Mouse (Mus musculus) left cerebral cortex, adult 11 months (tissue): Measurements from ENCODE around the gene Lypd5.
A peak's percentile ranks its signal among the peaks of the same experiment; 100 is the strongest.

Experiments used
- DNase-seq: peaks from one replicate; pipeline ENCODE4 v3.0.0; 2022; ENCODE audit warnings: low spot score

The Lypd5 gene

DNA sequence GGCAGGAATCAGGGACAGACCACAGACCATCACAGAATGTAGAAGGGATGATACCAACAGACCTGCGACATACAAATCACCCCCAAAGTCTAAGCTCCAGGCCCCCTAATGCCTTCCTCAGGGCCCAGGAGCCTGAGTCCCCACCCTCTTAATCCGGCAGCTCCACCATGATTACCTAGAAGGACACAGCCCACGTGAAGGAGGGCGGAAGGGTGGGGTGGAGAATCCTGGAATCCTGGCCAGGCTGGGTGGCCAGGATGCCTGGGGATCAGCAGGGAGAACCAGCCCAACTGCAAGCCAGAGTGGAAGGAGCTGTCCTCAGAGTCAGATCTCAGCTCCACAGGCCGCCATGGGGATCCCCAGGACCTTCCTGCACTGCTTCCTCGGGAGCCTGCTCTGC lies at the start of gene Lypd5:
TSS of gene Lypd5 (plus strand) at position 301 of the 400 bp plus-strand sequence.
- no peak for DNase-seq

GRCm38 (mm10) chr7:24299823-24300481 lies 49.0 kb upstream of the Lypd5 start:
- no peak for DNase-seq

DNA sequence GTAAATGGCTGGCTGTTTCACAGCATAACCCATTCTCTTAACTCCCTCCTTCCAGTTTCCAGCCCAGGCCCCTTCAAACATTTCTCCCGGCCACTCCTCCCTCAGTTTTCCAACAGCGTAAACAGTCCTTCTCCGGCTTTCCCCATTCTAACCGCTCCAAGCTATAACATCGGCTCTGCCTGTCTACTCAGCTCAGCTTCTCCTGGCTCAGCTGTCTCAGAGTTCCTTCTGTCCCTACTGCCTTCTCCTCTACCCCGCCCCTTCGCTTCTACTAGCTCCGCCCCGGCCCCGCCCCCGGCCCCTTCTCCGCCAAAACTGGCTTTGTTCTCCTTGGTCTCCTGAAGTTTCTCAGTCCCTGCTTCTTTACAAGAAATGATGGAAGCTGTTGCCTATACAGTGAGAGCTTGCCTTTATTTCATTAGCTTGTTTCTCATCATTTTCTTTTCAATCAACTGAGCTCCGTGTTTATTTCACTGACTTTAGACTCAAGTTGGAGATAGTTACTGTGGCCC lies 48.2 kb upstream of the Lypd5 start, which contains the start of gene Zfp61:
TSS of gene Zfp61 (minus strand) at position 462 of the 512 bp plus-strand sequence.
- DNase-seq: no peak

GRCm38 (mm10) chr7:24315726-24316566 lies 33.0 kb upstream of the Lypd5 start:
- DNase-seq: no peak

- DNase-seq: peak; percentile 95
Observed at GRCm38 (mm10) chr7:24316567-24317092, 32.4 kb upstream of the Lypd5 start, which contains the start of gene Zfp94. TSS of gene Zfp94 (minus strand) at chr7:24316666.

DNA sequence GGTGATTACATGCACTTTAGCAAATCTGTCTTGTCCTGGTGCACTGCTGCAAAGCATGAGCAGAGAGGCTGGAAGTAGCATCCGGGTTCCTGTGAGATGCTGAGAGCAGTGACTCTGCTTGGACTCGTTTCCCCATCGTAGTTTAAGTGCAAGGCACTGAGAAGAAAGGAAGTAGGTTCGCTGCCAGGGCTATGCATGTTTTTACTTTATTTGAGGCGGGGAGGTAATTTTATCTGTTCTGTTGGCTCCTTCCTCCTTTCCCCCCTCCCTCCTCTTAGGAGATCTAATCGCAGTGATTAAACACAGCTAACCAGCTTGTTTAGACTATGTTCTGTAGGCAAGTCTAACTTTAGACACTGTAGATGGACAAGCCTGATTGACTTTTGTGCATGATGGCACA lies 30.1 kb upstream of the Lypd5 start:
- no peak for DNase-seq

DNA sequence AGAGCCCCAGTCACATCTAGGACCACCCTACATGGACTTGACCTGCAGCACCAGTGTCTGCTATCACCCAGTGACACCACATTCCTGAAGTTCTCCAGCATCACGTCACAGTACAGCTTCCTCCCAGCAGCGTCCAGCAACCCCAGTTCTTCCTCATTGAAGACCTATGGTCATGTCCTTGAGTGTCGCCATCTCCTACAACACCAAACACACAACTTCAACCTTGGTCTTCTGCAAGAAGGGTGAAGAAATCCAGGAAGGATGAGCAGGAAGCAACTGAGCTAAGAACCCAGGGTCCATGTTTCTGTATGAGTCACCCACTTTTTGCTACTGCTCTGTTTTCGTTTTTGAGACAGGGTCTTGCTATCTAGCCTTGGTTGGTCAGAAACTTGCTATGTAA lies 26.4 kb upstream of the Lypd5 start:
- no peak for DNase-seq

DNA sequence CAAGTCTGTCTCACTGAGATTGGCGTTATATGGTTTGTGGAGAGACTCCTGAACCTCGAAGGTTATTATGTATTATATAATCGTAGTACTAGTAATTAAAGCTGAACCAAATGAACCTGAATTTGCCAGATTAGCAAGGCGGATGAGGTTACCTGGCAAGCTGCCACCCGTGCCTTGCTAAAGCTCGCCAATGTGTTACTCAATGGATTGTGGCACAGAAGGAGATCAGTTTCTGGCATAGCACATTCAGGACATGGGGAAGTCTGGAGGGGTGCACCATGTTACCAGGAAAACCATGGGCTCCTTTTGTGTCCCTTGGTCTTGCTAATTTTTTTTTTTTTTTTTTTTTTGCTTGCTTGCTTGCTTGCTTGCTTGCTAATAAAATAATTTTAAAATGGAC lies 23.8 kb upstream of the Lypd5 start:
- DNase-seq: no peak

DNA sequence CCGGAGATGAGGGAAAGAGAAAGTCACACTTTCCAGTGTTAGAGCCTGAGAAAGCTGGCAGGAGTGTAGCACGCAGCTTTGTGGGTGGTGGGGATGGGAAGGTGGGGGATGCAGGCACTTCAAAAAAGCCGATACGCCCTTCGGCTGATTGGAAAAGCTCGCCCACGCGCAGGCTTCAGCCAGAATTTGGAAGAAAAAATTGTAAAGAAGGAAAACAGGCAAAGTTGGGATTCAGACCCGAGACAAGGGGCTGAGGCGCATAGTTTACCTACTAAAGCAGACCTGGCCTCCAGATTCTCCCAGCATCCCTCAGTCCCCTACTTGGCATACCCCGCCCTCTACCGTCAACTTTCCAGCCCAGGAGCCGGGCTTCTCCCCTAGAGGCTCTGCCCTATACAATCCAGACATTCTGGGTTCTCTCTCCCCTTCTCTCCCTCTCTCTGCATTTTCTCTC lies 23.3 kb upstream of the Lypd5 start:
- DNase-seq: no peak

DNA sequence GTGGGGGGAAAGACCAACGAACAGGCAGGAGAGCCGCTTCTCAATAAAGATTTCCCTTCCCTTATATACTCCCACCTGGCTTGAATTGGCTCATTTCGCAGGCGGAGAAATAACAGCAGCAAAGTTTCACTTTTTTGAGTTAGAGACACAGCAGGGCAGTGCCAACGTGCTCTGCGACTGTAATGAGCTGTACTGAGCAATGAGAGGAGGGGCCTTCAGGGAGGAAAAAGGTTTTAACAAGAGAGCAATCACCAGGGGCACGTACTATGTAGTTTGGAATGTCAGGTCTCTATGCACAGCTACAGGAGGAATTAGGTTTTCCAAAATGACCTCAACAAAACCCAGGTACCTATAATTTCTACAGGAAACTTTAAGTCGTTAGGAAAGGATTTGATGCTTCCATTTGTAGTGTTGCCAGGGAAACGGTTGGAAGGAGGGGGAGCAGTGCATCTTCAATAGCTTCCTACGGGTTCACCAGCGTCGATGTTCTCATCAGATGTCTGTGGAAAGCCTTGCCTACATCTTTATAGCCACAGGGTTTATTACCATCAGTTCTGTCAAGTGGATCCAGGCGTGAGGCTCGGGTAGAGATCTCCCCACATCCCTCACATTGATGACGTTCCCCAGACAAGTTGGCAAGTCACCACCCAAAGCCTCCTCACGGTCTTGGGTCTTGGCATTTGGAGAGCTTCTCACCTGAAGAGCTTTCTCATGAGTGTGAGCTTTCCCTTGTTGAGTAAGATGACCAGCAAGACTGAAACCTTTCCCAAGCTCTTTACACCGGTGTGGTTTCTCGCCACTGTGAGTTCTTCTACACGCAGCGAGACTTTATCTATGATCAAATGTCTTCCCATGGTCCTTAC lies 22.5 kb upstream of the Lypd5 start:
- DNase-seq: no peak

DNA sequence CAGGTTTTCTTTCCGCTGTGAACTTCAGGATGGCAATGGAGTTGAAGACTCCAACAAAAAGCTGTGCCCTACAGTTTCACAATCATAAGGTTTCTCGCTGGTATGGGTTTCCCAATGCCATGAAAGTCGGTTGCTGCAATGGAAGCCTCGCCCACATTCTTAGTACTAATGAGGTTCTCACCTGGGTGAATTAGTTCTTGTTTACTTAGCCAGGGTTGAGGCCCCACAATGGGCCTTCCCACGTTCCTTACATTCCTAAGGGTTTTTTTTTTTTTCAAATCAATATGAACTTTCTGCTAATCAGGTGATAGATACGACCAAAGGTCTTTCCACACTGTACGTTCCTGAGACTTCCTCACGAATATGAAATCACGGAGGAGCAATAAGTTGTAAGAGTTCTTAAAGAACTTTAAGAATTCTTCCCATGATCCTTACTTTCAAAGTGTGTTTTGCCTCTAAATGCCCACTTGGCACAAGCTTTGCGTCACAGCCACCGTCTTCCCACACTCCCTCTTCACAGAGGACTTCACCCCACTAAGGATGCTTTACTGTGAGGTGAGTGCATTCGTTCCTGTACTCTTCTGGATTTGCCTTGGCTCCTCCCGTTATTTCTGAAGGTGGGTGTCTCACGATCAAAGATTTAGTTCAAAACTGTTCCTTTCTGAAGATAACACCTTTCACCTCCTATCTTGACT lies 21.6 kb upstream of the Lypd5 start:
- DNase-seq: no peak

- no peak for DNase-seq
Observed at GRCm38 (mm10) chr7:24333304-24333986, 15.6 kb upstream of the Lypd5 start, which contains the start of gene Tescl. TSS of gene Tescl (minus strand) at chr7:24333936.

DNA sequence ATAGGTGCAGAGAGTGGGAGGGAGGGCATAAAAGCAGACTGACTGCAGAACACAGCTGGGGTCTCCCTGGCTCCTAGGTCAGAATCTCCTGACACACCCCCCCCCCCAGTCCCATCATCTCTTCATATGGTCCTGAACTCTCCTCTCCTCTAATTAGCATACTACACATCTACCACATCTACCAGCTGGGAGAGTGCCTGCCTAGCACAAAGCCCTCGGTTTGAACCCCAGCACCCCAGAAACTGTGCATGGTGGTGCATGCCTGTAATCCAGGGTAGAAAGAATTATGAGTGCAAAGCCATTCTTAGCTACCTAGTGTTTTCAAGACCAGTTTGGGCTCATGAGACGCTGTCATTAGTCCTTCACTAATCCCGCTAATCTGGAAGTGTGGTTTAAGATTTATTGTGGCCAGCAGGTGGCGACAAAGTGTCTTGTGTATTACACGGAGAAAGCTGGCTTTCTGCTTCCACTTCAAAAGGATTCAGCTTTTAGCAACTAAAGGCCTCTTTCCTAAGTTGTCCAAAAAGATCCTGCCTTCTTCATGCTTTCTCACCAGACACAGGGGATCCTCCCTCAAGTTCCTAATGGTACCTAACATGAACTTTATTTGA lies 13.2 kb upstream of the Lypd5 start:
- DNase-seq: peak; percentile 57

GRCm38 (mm10) chr7:24338241-24338640 lies 10.8 kb upstream of the Lypd5 start:
- no peak for DNase-seq

- DNase-seq: no peak
Observed at GRCm38 (mm10) chr7:24343701-24344272, 5.2 kb upstream of the Lypd5 start.

- no peak for DNase-seq
Observed at GRCm38 (mm10) chr7:24346444-24346843, 2.6 kb upstream of the Lypd5 start.

- DNase-seq: no peak
Observed at GRCm38 (mm10) chr7:24355646-24356045, 6.7 kb downstream of the Lypd5 start.

DNA sequence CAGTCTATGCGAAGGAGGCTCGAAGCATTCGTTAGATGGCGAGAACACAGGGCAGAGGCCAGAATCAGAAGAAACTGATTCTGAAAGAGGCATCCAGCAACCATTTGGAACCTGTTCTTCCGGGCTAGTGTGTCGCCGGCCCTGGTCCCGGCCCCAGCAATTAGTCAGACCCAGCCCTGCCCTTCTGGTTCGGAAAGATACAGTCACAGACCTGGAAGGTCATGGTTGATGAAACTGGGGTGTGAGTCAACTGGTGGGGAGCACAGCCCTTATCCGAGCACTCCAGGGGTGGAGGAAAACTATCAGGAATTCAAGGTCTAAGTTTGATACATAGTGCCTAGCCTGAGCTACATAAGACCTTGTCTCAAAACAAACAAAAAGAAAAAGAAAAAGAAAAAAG lies 7.1 kb downstream of the Lypd5 start:
- no peak for DNase-seq

- no peak for DNase-seq
Observed at GRCm38 (mm10) chr7:24357899-24358298, 8.9 kb downstream of the Lypd5 start.

- DNase-seq: no peak
Observed at GRCm38 (mm10) chr7:24359269-24359668, 10.3 kb downstream of the Lypd5 start.
